ENCODE assay signal across 8 mouse cellular contexts in the genomic region with DNA sequence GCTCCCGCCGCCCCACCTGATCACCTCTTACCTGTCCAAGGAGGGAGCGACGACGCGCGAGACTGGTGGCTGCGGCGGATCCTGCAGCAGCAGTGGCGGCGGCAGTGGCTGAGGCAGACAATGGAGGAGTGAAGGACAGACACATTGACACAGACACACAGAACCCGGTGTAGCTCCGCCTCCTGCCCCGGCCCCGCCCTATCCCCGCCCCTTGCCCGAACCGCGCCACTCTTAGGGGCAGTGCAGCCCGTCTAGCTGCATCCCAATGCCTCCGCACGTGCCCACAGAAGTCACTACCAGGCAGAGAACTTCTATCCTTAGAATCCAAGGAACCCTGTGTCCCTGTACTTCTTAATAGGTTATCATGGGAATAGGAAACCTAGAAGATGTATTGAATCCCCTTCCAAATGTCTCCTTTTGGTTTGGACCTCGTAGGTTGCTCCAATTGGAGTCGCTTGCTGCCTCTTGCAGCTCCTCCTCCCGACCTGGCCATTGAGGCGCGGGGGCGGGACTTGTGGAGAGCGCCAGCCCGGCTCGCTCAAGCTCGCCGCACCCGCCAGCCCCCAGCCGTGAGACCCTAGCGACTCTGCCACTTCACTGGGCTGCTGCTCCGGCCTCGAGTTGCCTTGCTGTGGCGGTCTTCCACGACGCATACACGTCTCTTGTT. TPM values are rescaled to one million over a fixed set of nuclear protein-coding genes. Genes with fewer than 3 reads are reported as not detected.
DNase-seq lines count a peak whose midpoint lies in the region; ATAC-seq lines count a peak whose summit lies in the region.

A gene (plus strand): TSS at position 478 of the 667 bp plus-strand sequence.

- peak within 1 kb of the TSS; percentile 75 for H3K4me2 ChIP-seq in hindbrain, embryonic 16.5 days (ENCODE audit: low read length)

- peaks cover 13% of the 10 kb centered on the region for H3K4me1 ChIP-seq in hindbrain, embryonic 16.5 days (ENCODE audit: control insufficient read depth, insufficient read depth, low read depth, low read length)

- no peaks in the 10 kb centered on the region for H3K36me3 ChIP-seq in hindbrain, embryonic 16.5 days (ENCODE audit: control insufficient read depth, insufficient read depth, low read length)

- H3K9me3 ChIP-seq in hindbrain, embryonic 16.5 days (ENCODE audit: control insufficient read depth, low read length) = no peaks in the 10 kb centered on the region

- H3K27ac ChIP-seq in hindbrain, embryonic 16.5 days (ENCODE audit: low read depth, low read length) = peak within 1 kb of the TSS; percentile 96

- H3K27me3 ChIP-seq in hindbrain, embryonic 16.5 days (replicated peaks; ENCODE audit: control insufficient read depth, insufficient read depth, low read length) = no peaks in the 10 kb centered on the region

- peak; percentile 78 for DNase-seq in WW6 (ENCODE audit: low read depth, low spot score)
- peak; percentile 83 to 91 for DNase-seq in cerebellum, postnatal 4 days (ENCODE audit: low spot score in 2 of 2)
- DNase-seq in gastrocnemius, adult 18-20 months (ENCODE audit: low spot score) = peak; percentile 89
- DNase-seq in left cerebral cortex, adult 18-20 months (ENCODE audit: low spot score in 2 of 2) = peak; percentile 84 to 87
- DNase-seq in right cerebral cortex, adult 2 months (ENCODE audit: low spot score in 2 of 2) = peak; percentile 86 to 91
- peak; percentile 92 for DNase-seq in urinary bladder, postnatal 14 days (ENCODE audit: low spot score)

- peak within 1 kb of the TSS; percentile 91 for H3K9ac ChIP-seq in hindbrain, embryonic 16.5 days (ENCODE audit: low read depth, low read length)

- peak within 1 kb of the TSS; percentile 95 for H3K4me3 ChIP-seq in hindbrain, embryonic 16.5 days (ENCODE audit: low read length)

- WGBS in hindbrain, embryonic 16.5 days = 1% methylated on average over 41 of the region's 42 CpGs

- ATAC-seq in hindbrain, embryonic 16.5 days = peak; percentile 97
- peak; percentile 80 for ATAC-seq in megakaryocyte, adult 5-6 weeks (ENCODE audit: poor library complexity, severe bottlenecking)

RNA-seq across cellular contexts. Expression of the gene that starts here (rescaled TPM):
- 1 to 10 TPM; 5.3 to 5.4 TPM for total RNA-seq in gastrocnemius, adult 18-20 months (2021)
- 78.6 and 81.0 TPM in 2 replicates for polyA plus RNA-seq in hindbrain, embryonic 16.5 days (2015; fragmentation: Nextera tagmentation; extraction: Ambion mirVana)
- total RNA-seq in left cerebral cortex, adult 18-20 months (2021) = 10 to 100 TPM; 53.3 to 57.0 TPM
- 13.8 and 15.5 TPM in 2 replicates for total RNA-seq in megakaryocyte, adult 5-6 weeks (2015)
- total RNA-seq in megakaryocyte, adult 5-6 weeks (2017) = 17.2 and 21.6 TPM in 2 replicates

Comparison
In these comparisons a context has a peak if more than half of its experiments do, and no peak if none do; other contexts are left out.
1. Peak in every context shown above with its lines: DNase-seq, ATAC-seq, H3K4me3 ChIP-seq and H3K27ac ChIP-seq.